Mouse (Mus musculus): Measurements from ENCODE around the gene Negr1.

- TF ChIP-seq CTCF (IDR thresholded peaks at IDR 0.05; ENCODE audit: extremely low read depth, insufficient read depth, low read length) (peak; percentile 39), POLR2A (IDR thresholded peaks at IDR 0.05; ENCODE audit: extremely low read depth, insufficient read depth, low read length) (no peak)
These were observed 210.5 kb downstream of the Negr1 start for GRCm38 (mm10) chr3:156772057-156772456.
